Mouse (Mus musculus): ENCODE data around the gene Tpra1. TPM values are rescaled to one million over a fixed set of nuclear protein-coding genes. Genes with fewer than 3 reads are reported as not detected.

The Tpra1 gene
- polyA plus RNA-seq, 1 experiment from 2014 or later = 62.2 TPM

DNA sequence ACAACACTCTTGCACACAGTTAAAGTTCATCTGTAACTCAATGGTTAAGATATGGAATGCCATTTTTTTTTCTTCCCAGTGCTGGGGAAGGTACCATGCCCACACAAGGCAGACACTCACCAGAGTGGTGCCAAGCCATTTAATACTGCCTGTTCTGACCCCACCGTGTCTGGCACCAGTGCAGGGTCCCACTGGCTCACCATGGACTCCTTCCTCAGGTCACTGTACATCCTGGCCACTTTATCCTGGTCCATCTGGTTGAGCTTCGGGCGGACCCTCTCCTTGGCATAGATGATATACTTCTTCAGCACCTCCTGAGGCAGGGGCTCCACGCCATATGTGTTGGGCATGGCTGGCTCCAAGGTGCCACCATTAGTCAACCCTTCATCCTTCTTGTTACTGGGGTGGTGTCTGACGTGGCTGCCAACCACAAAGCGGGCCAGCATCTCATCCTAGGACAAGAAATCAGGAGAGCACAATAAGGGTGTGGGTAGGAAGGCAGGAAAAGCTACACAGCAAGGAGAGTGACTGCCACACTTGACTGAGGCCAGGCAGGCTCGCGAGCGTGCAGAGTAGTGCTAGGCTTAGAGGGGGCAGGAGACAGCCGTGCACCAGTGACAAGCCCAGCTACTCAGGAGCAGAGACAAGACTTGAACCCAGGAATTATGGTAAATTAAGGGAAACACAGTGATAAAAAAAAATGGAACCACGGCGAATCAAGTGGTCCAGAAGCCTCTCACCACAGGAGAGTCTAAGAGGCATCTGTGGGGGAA lies 16.2 kb upstream of the Tpra1 start:
- H3K9me3 ChIP-seq (replicated peaks; ENCODE audit: low read length) = no peaks in the 10 kb centered on the region
- no peaks in the 10 kb centered on the region for H3K4me1 ChIP-seq (replicated peaks; ENCODE audit: insufficient read depth, low read length)
- no peak for TF ChIP-seq CTCF (IDR thresholded peaks at IDR 0.05; ENCODE audit: low read depth)
- H3K27ac ChIP-seq = no peak overlapping the region
- H3K36me3 ChIP-seq (ENCODE audit: insufficient read depth, low read length) = peaks cover 76% of the 10 kb centered on the region
- H3K9ac ChIP-seq (ENCODE audit: low read depth, low read length) = no peak overlapping the region
- DNase-seq (ENCODE audit: low spot score) (no peak), ATAC-seq (replicated peaks; ENCODE audit: low FRiP score, low read depth) (no peak)
- H3K4me3 ChIP-seq (replicated peaks; ENCODE audit: low read depth, low read length) = no peak overlapping the region
- no peaks in the 10 kb centered on the region for H3K27me3 ChIP-seq (ENCODE audit: insufficient read depth, low read length)
- 96% methylated on average over 12 of the region's 12 CpGs for WGBS
- H3K4me2 ChIP-seq (ENCODE audit: low read length) = no peak overlapping the region

DNA sequence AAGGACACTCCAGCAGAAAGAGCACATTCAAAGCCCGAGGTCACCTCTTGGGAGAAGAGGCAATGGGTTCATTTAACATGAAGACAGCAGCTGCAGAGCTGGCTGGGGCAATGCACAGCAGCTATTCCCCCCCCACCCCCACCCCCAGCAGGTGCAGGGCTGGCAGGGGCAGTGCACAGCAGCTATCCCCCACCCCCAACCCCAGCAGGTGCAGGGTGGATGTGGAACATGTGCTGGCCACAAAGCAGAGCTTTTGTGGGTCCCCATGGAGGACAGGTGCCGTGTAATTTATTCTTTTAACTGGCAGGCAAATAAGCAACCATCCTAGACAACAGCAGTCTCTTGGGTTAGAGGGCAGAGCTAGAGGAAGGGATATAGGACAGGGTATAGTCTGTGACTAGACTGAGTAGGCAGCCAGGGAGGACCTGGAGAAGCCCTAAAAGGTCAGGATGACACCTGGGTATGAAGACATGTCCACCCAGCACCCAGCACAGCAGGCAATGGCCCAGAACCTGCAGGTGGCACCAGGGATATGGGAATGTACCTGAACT lies 15.6 kb upstream of the Tpra1 start:
- H3K4me2 ChIP-seq (ENCODE audit: low read length) = no peak overlapping the region
- DNase-seq (ENCODE audit: low spot score) (no peak), ATAC-seq (replicated peaks; ENCODE audit: low FRiP score, low read depth) (no peak)
- no peaks in the 10 kb centered on the region for H3K27me3 ChIP-seq (ENCODE audit: insufficient read depth, low read length)
- no peaks in the 10 kb centered on the region for H3K4me1 ChIP-seq (replicated peaks; ENCODE audit: insufficient read depth, low read length)
- WGBS = 89% methylated on average over 2 of the region's 2 CpGs
- no peak for TF ChIP-seq CTCF (IDR thresholded peaks at IDR 0.05; ENCODE audit: low read depth)
- no peak overlapping the region for H3K4me3 ChIP-seq (replicated peaks; ENCODE audit: low read depth, low read length)
- no peak overlapping the region for H3K27ac ChIP-seq
- no peaks in the 10 kb centered on the region for H3K9me3 ChIP-seq (replicated peaks; ENCODE audit: low read length)
- peaks cover 79% of the 10 kb centered on the region for H3K36me3 ChIP-seq (ENCODE audit: insufficient read depth, low read length)
- no peak overlapping the region for H3K9ac ChIP-seq (ENCODE audit: low read depth, low read length)

DNA sequence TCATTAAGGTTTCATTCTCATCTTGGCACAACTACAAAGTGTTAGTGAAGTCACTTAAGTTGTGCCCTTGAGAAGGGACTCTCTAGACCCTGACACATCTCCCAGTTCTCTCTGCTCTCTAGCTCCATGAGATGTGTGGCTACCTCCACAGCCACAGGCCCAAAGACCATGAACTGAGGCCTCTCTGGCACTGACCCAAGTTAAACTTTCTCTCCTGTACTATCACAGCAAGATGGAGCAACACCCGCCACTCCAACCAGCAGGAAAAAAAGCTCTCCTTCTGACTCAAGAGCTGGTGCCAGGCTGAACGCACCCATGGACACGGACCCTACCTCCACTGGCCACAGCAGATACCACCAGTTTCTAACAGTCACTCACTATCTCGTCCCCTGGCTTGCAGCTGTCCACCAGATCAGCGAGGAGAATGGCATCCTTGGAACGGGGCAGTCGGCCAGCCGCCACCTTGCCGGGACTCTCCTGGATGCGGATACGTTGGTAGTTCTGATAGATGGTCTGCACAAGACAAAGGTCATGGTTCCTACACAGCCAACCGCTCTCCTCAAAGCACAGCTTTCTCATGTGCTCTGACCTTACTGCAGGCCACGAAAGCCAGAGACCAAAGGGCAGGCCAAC lies 12.5 kb upstream of the Tpra1 start:
- no peaks in the 10 kb centered on the region for H3K4me1 ChIP-seq (replicated peaks; ENCODE audit: insufficient read depth, low read length)
- H3K9me3 ChIP-seq (replicated peaks; ENCODE audit: low read length) = no peaks in the 10 kb centered on the region
- H3K36me3 ChIP-seq (ENCODE audit: insufficient read depth, low read length) = peaks cover 82% of the 10 kb centered on the region
- no peak overlapping the region for H3K27ac ChIP-seq
- no peak overlapping the region for H3K4me3 ChIP-seq (replicated peaks; ENCODE audit: low read depth, low read length)
- DNase-seq (ENCODE audit: low spot score) = no peak
- ATAC-seq (replicated peaks; ENCODE audit: low FRiP score, low read depth) = no peak
- H3K9ac ChIP-seq (ENCODE audit: low read depth, low read length) = no peak overlapping the region
- H3K4me2 ChIP-seq (ENCODE audit: low read length) = no peak overlapping the region
- no peaks in the 10 kb centered on the region for H3K27me3 ChIP-seq (ENCODE audit: insufficient read depth, low read length)
- WGBS = 87% methylated on average over 13 of the region's 13 CpGs
- TF ChIP-seq CTCF (IDR thresholded peaks at IDR 0.05; ENCODE audit: low read depth) = no peak

DNA sequence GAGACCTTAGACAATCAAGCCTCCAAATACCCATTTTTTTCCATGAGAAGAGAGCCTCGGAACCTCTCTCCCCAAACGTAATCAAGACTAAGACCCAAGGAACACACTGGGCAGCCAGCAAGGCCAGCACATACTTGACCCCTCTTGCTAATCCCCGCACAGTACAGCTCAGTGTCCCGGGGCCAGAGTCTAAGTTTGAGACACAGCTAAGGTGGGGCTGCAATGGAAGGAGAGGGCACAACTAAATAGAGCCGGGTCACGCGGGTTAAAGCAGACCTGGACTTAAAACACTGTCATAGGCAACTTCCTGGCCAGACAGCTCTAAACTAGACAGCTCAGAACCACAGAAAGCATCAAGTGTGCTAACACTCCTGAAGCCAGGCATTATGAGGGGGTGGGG lies 11.2 kb upstream of the Tpra1 start:
- Histone ChIP-seq H3K36me3 (ENCODE audit: insufficient read depth, low read length) (peaks cover 84% of the 10 kb centered on the region), H3K4me1 (replicated peaks; ENCODE audit: insufficient read depth, low read length) (no peaks in the 10 kb centered on the region), H3K27ac (no peak overlapping the region), H3K4me2 (ENCODE audit: low read length) (no peak overlapping the region), H3K27me3 (ENCODE audit: insufficient read depth, low read length) (no peaks in the 10 kb centered on the region), H3K4me3 (replicated peaks; ENCODE audit: low read depth, low read length) (no peak overlapping the region), H3K9me3 (replicated peaks; ENCODE audit: low read length) (no peaks in the 10 kb centered on the region), H3K9ac (ENCODE audit: low read depth, low read length) (no peak overlapping the region)
- DNase-seq (ENCODE audit: low spot score) (no peak), ATAC-seq (replicated peaks; ENCODE audit: low FRiP score, low read depth) (no peak; the same call in 1 of the 2 replicates)
- WGBS = 86% methylated on average over 7 of the region's 7 CpGs
- TF ChIP-seq CTCF (IDR thresholded peaks at IDR 0.05; ENCODE audit: low read depth) = no peak

DNA sequence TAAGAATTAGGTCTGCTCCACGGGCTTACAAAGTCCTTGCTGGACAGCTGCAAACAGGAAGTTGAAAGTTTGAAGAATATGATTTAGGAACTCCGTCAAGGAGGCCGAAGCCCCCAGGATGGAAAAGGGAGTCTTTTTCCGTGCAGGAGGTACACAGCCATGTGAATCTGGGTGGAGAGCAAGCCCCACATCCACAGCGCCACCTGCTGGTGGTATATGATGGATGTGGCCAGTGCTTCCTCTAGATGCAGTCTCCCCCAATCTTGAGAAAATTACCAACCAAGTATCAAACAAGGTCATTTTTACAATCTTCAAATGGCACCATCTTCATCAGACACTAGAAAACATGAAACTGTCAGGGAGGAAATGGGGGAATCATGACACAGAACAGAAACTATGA lies 8.5 kb upstream of the Tpra1 start:
- peaks cover 58% of the 10 kb centered on the region for H3K36me3 ChIP-seq (ENCODE audit: insufficient read depth, low read length)
- H3K4me1 ChIP-seq (replicated peaks; ENCODE audit: insufficient read depth, low read length) = no peaks in the 10 kb centered on the region; the same call in 1 of the 2 replicates
- no peak overlapping the region for H3K9ac ChIP-seq (ENCODE audit: low read depth, low read length)
- peak; percentile 90 for TF ChIP-seq CTCF (IDR thresholded peaks at IDR 0.05; ENCODE audit: low read depth)
- no peak overlapping the region for H3K4me2 ChIP-seq (ENCODE audit: low read length)
- no peaks in the 10 kb centered on the region for H3K9me3 ChIP-seq (replicated peaks; ENCODE audit: low read length)
- H3K4me3 ChIP-seq (replicated peaks; ENCODE audit: low read depth, low read length) = no peak overlapping the region
- no peak for ATAC-seq (replicated peaks; ENCODE audit: low FRiP score, low read depth)
- 51% methylated on average over 5 of the region's 5 CpGs for WGBS
- peak; percentile 50 for DNase-seq (ENCODE audit: low spot score)
- no peaks in the 10 kb centered on the region for H3K27me3 ChIP-seq (ENCODE audit: insufficient read depth, low read length)
- no peak overlapping the region for H3K27ac ChIP-seq

DNA sequence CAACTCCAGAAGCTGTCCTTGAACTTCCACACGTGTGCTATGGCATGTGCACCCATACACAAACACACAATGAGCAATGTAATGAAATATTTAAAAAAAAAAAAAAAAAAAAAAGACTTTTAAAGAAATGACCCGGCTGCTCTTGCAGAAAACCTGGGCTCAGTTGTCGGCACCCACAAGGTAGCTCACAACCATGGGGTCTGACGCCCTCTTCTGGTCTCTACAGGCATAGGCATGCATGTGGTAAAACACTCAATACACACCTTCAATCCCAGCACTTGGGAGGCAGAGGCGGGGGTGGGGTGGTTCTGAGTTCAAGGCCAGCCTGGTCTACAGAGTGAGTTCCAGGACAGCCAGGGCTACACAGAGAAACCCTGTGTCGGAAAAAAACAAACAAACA lies 6.1 kb upstream of the Tpra1 start:
- Histone ChIP-seq H3K27me3 (ENCODE audit: insufficient read depth, low read length) (no peaks in the 10 kb centered on the region), H3K4me2 (ENCODE audit: low read length) (no peak overlapping the region), H3K9ac (ENCODE audit: low read depth, low read length) (no peak overlapping the region), H3K36me3 (ENCODE audit: insufficient read depth, low read length) (peaks cover 35% of the 10 kb centered on the region), H3K4me1 (replicated peaks; ENCODE audit: insufficient read depth, low read length) (no peaks in the 10 kb centered on the region; the same call in 1 of the 2 replicates), H3K27ac (no peak overlapping the region), H3K9me3 (replicated peaks; ENCODE audit: low read length) (no peaks in the 10 kb centered on the region), H3K4me3 (replicated peaks; ENCODE audit: low read depth, low read length) (no peak overlapping the region)
- TF ChIP-seq CTCF (IDR thresholded peaks at IDR 0.05; ENCODE audit: low read depth) = peak; percentile 17; the same call in 1 of the 2 replicates
- no peak for DNase-seq (ENCODE audit: low spot score)
- no peak for ATAC-seq (replicated peaks; ENCODE audit: low FRiP score, low read depth)
- WGBS = 77% methylated on average over 6 of the region's 6 CpGs

Measured in kidney, postnatal 0 days (tissue).